Mouse (Mus musculus): ENCODE results near the gene Nmnat3.

Nmnat3 gene

DNA sequence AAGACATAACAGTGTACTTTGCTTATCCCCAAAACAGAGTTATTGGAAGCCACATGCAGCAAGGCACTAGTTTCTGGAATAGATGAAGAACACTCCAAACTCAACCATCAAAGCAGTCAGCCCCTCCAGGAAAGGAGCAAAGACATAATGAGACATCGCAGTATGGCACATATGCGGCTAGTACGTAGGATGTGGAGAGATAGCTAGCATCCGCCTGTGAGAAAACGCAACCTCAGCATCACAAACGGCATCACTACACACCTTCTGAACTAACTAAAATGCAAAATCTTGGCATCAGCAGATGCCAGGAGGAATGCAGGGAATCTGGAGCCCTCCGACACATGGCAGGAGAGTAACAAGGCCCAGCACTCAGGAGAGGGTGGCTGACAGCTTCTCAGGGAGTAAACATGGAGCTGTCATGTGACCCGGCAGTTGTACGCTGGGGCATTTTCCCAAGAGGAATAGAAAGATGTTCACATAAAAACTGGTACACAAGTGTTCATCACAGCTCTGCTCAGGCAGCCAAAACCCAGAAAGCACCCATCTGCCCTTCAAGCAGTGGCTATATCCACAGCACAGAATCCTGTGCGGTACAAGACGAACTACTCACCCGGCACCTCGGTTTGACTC is 80.2 kb downstream of the Nmnat3 start:
- peak; percentile 11 for DNase-seq

DNA sequence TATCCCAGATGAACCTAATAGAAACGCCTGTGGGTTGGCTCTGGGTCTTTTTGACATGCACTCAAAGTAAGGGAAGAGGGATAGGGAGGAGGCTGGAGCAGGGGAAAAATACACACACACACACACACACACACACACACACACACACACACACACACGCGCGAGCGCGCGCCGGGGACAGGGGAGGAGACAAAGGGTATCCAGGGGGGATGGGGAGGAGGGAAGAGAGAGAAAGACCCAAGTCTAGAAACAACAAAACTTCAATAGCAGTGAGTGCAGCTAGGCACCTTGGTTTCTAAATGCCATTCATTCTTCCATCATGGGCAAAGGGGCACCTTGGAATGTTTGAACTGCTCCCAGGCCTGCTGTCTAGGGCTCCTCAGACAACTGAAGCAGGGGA is 82.5 kb downstream of the Nmnat3 start:
- no peak for DNase-seq

DNA sequence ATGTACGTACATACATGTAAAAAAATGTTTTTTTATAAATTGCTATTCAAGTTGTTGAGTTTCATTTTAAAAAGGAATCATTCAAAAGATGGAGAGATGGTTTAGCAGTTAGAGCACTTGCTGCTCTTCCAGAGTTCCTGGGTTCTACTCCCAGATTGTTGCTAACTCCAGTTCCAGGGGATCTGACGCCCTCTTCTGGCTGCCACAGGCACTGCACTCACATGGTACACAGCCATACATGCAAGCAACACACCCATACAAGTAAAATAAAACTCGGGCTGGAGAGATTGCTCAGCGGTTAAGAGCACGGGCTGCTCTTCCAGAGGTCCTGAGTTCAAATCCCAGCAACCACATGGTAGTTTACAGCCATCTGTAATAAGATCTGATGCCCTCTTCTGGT is 86.1 kb downstream of the Nmnat3 start:
- no peak for DNase-seq

DNA sequence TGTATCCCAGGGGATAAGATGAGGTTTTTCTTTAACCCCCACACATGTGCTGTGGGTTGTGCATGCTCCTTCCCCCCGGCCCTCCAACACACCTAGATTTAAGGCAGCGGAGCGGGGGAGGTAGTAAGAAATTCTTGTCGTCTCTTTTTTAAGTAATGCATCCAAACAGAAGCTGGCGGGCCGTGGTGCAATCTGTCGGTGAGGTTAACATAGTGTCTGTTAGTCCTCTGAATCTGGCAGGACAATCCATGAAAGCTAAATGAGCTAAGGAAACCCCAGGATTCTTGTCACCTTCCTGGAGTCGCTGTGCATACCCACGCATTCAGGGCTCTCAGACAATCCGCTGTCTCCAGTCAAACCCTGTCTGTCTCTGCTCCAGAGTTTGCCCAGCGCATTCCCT is 87.7 kb downstream of the Nmnat3 start:
- no peak for DNase-seq

DNA sequence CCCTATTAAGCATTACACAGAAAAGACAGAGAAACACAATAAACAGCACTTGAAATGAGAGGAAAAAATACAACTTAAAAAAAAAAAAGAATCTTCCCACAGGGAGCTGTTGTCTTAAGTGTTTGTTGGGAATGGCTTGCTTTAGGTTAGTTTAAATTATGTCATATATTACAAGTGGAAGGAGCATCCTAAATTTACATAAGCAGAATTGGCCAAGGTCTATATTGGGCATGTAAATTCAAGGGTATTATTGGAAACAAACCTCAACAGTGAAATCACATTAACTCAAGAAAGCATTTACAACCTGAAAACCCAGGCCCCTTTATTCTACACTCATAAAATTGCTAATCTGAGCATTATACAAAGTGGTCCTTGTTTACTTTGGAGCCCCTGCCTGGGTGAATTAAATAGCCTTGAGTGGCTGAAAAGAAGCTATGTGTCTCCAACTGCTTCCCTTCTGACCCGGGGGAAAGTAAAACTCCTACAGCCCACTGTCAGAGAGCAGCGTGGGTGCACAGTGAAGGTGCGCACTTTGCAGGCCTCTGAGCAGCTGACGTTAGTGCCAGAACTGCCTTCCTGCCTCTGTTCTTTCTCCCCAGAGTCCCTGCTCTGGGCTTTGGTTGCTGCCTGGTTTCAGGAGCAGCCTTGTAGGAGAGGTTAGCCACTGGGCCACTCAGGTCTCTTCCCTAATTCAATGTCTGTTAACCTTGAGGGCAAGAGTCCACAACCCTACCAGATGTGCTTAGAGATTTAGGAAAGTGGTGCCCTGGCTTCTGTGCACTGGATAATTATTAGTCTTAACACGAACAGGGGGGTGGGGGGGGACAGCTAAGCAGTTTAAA is 88.3 kb downstream of the Nmnat3 start:
- no peak for DNase-seq

DNA sequence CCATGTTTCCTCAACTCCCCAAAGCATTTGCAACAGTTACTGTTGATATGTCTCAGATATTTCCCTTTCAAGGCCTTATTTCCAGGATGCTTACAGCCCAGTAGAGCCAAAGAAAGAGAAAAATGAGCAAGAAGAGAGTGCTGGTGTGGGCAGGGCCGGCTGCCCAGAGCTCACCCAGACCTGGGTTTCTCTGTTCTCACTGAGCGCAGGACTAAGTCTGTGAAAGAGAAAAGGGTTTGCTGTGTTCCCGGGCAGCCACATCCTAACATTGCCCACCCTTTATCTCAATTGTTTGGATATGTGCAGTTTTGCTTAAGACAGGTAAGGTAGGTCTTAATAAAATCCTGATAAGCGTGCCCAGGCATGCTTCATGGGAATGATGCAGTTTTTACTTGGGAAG is 92.5 kb downstream of the Nmnat3 start:
- no peak for DNase-seq

DNA sequence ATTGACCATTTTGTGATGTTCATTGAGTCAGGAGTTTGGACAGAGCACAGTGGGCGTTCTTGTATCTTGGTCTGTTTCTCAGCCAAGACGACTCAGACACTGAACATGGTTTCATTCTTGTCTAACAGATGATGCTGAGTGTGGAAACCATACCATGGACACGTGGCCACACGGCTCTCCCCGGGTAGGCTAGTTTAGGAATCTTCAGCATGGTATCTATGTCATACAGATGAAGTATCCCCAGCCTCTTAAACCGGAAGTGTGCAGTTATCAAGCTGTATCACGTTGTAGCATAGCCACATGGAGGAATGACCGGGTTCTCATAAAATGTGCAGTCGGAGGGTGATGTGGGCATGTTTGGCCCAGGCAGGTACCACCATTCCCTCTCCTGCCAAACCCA is 93.4 kb downstream of the Nmnat3 start:
- no peak for DNase-seq

DNA sequence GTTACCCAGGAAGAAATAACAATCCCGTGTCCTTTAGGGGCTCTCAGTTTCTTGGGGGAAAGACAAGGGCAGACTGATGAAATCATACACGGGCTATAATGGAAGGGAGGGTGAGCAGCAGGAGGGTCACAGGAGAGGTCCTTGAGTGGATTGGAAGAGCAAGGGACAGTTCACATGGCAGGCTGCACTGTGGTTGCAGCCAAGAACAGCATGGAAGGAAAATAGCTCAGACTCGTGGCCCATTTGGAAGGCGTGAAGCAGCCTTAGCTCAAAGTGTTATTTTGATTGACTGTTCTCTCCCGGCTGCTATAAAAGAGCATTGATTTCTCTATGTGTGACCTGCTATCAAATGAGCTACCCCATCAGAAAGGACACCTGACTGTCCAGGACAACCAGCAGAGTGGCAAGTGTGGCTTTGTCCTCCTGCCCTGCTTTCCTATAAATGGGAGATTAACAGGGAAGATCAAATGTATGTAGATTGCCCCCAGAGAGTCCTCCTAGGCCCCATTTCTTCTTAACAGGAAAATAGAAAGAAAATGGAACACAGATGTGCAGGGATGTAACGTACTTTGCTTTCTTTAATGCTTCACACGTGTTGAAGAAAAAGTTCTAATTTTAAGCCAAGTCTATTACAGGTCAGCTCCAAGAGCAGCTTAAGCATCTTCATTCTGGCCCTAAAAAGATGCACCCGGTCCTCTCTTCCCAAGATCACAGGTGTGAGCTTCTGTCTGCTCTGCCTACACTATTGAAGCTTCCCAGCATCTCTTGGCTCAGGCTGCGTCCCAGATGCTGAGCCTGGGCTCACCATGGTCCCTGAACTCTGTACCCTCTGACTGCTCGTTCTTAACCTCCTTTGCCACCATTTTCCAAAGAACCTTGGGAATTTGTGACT is 100.8 kb downstream of the Nmnat3 start:
- DNase-seq = no peak

DNA sequence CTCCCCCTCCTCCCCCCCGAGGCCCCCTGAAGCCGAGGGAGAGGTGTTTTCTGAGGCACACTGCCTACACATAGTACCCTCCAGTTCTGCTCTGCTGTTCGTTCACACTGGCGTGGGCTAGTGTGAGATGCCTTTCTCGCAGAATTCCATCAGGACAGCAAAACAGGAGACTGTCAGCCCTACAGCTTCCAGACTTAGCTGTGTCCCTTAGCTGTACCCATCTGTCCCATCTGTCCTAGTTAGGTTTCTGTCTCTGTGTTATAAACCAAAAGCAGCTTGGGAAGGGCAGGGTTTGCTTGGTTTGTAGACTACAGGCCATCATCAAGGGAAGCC is 101.4 kb downstream of the Nmnat3 start:
- no peak for DNase-seq

DNA sequence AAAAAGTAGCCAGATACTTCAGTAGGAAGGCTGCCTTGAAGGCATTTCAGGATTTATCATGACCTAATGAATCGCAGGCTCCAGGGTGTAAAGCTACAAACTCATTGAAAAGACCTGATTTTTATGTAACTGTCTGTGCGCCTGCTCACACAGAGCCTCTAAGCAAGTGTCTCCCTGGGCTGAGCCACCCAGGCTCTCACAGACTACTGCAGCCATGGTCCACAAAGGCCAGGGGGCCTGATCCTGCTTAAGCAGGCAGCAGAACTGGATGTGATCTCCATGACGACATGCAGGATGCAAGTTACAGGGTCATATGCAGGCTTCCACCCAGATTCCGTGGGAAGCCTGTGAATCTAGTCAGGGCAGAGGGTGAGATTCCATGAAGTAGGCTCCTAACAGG is 106.3 kb downstream of the Nmnat3 start:
- no peak for DNase-seq

DNA sequence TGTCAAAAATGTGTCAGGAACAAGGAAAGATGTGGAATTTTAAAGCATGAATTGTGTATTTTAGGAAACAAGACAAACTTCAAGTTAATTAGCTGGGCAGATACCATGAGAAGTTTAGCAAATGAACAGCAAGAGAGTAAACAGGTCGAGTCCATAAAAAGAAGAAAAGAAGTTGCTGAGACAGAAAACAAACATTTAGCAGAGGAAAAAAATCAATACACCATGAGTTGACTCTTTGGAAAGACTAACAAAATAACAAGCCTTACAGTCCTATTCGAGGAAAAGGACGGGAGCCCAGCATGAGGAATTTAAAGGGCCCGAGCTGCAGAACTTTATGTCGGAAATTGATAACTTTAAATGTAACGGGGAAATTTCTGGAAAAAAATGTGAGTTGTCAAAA is 110.0 kb downstream of the Nmnat3 start:
- DNase-seq = no peak

DNA sequence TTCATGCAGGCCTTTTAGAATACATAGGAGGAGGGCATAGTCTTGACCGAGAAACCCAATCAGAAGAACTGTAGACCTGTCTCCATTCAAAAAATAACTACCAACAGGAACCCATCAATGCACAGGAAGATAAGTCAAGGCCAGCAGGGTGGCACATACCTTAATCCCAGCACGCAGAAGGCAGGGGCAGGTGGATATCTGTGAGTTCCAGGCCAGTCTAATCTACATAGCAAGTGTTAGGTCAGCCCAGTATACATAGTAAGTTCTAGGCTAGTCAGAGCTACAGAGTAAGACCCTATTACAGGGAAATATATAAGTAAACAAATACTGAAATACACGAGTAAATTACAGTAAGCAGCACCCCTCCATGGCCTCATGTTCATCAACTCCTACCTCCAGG is 110.6 kb downstream of the Nmnat3 start:
- no peak for DNase-seq

DNA sequence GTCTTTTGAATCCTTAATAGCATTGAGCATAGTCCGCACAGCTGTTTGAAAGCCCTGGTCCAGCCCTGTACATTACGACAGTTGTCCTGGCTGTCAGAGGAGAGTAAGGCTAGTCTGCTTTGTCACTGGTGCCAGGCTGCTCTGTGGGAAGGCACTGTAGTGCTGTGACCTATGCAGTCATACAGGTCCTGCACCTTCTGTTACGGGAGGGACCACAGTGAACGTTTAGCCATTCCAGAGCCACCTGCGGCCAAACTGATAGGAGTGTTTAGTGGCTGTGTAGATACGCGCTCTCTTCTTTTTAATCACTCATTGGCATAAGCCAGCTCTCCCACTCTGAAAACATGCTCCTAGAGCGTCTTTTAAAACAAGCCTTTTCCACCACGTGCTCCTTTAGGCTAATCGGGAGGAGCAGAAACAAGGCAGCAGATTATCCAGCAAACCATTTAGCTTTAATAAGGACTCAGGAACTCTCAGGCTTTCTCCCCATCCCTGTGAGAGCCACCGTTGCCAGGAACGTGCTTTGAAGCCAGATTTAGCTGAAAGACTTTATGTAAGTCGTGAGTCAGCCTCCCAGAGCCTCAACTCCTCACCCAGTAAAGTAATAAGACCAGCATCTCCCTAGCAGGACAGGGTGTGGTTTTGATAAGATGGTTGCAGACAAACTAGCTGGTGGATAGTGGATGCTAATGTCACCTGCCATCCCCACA is 113.1 kb downstream of the Nmnat3 start:
- DNase-seq = peak; percentile 49

DNA sequence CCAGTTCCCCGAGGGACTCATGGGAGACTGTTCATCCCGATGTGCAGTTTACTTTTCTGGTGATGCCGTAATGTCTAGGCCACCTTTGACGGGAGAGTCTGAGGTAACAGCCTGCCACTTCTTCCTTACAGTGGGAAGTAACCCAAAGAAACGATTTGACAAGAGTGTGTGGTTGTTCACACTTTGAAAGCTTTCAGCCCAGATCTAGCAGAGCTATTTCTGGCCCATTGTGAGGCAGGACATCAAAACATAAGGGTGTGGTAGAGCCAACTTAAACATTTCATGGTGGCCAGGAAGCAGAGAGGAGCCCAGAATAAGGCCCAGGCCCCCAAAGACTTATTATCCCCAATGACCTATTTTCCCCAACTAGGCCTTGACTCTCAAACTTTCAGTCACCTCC is 114.4 kb downstream of the Nmnat3 start:
- DNase-seq = no peak

DNA sequence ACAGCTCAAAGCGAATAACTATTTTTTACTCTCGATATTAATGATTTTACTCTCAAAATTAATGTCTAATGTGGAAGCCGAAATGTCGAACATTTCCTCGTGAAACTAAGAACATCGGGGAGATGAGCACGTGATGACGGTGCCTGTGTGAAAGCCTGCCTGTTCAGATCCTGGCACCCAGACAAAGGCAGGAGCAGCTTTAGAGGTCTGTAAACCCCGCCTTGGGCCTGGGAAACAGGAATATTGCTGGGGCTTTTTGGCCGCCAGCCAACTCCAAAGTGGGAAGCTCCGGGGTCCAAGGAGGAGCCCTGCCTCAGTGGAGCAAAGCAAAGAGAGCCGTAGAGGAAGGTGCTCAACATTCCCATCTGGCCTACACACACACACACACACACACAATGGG is 120.5 kb downstream of the Nmnat3 start:
- DNase-seq = no peak

DNA sequence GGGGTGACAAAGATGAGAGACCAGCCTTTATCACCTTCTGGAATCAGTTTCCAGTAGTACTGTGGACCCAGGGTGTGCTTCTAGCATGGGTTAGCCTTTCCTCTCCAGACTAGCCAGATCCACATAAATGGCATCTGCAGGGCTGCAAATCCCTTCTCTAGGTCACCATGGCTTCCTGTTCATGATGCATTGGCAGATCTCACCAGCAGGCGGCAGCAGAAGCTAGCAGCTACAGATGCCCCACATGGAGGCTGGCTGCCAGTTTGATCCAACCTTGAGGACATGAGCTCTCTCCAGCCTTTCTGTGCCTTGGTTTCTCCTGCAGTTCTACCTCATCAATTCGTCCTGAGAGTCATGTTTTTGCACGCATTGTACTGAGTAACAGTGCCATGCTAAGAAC is 121.9 kb downstream of the Nmnat3 start:
- DNase-seq = peak; percentile 79

DNA sequence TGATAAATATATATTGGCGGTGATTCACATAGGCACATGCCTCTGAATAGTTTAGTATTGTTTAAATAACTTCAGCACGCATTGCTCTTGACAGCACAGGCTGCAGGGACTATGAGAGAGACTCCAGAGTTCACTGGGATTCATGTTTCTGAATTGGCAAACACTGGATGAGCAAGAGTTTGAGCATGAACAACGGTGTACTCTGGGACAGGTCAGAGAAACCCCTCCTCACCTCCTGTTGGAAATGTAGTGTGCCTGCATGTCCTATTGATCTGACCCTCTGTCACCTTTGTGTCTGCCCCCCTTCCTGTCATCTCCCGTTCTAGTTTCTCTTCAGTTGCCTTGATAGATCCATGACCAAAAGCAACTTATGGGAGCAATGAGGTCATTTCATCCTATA is 128.2 kb downstream of the Nmnat3 start:
- no peak for DNase-seq

DNA sequence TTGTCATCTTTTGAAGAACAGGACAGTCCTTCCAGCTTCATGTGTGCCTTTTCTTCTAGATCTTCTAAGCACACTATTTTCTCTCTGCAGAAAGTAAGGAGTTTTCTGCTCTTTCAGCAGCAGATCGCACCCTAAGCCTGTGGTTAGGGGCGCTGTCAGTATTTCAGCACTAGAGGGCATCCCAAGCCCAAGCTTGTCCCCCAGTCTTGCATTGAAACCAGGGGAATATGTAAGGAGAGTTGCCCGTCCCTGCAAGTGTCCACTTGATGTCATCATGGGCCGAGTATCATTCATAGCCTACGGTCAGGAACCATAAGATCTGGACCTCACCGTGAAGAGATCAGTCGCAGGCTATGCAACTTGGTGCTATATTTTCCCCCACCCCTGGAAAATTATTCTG is 130.7 kb downstream of the Nmnat3 start:
- no peak for DNase-seq

DNA sequence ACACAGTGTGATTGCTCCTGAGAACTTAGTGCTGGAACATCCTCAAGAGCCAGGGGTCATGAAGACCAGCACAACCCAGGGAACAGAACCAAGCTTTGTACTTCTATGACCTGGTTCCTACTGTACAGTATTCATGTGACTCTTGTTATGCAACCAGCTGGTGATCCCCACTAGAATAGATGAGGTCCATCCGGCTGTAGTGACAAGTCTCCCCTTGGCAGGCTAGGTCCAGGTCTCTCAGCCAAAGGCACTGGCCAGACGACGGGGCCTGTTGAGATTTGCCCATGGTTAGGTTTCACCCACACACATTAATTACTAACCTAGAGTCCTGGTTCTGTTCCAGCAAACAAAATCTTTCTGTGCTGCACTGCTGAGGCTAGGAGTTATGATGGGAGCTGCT is 131.1 kb downstream of the Nmnat3 start:
- DNase-seq = no peak

DNA sequence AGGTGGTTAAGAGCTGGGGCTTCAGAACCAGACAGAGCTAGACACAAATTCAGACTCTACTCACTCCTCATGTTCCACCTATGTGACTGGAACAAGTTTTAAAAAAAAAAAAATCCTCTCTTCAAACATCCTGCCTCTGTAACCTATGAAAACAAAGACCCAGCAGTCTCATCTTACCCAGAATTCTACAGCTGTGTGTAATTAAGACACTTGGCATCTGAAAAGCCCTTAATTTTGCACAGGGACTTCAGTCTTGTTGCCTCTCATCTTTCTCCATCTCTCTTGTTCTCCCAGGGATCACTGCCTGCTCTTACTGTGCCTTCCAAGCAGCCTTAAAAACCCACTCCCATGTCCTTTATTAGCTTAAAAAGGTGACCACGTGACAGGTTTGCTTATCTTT is 133.4 kb downstream of the Nmnat3 start:
- no peak for DNase-seq

DNA sequence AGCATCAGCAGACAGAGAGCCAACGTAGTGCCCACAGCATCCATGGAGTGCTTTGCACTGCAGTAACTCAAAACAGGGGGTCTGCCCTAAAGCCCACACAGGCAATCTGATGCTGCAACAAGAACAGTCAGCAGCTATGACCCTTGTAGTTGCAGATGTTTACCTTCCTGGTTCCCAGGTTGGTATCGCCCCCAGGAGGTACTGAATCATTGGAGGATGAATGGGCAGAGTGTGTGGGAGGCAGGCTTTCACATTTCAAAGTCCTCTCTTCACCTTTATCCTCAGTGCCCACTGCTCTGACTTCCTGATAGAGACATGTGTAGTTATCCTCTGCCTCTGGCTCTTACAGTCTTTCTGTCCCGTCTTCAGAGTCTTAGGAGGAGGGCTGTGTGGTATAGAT is 134.7 kb downstream of the Nmnat3 start:
- DNase-seq = no peak

DNA sequence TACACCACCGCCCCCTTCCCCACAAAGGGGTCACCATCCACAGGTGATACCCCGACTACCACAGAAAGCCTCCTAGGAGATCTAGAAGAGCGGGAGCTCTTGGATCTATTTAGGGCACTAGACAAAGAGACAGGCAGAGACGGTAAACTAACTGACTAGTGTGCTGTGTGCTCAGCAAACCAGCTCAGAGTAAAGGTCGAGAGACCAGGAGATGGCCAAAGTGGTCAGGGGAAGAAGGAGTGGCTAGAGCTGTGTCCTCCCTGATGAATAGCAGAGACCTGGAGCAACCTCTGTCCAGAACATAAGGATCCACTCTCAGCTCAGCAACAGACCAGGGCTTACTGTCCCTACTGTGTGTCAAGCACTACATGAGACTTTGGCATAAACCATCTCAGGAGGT is 135.4 kb downstream of the Nmnat3 start, which contains the start of gene Rbp1:
TSS of gene Rbp1 (plus strand) at position 306 of the 400 bp plus-strand sequence.
- DNase-seq = no peak

DNA sequence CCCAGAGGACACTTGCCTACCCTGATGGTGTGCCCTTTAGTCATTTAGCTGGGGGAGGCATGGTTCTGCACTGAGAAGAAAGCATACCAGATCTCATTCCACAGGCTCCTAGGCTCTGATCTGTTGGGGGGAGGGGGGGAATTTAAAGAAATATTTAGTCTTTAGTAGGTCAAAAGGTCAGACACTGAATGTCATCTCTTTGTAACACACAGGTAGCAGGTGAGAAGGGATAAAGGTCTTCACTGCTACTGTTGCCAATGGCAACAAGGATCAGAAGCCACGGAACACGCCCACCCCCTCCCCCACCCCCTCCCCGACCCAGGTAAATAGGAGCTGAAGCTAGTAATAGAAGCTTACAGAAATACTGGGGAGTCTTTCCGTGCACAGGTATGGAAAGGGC is 136.5 kb downstream of the Nmnat3 start:
- DNase-seq = no peak

All from right cerebral cortex, postnatal 14 days (tissue).